Mouse (Mus musculus) layer of hippocampus, postnatal 10 days (tissue): ENCODE measurements around the gene Adamts9. TPM values are rescaled to one million over a fixed set of nuclear protein-coding genes. Genes with fewer than 3 reads are reported as not detected.

Experiments
- DNase-seq, 2 experiments: peaks; one replicate each; pipeline ENCODE4 v3.0.0; 2021; ENCODE audit warnings: low spot score in 2 of 2
- total RNA-seq, 2 experiments: library from RNA; stranded (reverse); gene quantifications; 2 replicates each; pipeline ENCODE4 v1.2.3; 2021

Gene Adamts9
- total RNA-seq, 2 experiments from 2014 or later, result 14.0 to 14.9 TPM

GRCm38 (mm10) chr6:92810628-92811027, 132.7 kb downstream of the Adamts9 start:
- no peak for DNase-seq

- no peak for DNase-seq
Observed at GRCm38 (mm10) chr6:92809818-92810217, 133.5 kb downstream of the Adamts9 start.

DNA sequence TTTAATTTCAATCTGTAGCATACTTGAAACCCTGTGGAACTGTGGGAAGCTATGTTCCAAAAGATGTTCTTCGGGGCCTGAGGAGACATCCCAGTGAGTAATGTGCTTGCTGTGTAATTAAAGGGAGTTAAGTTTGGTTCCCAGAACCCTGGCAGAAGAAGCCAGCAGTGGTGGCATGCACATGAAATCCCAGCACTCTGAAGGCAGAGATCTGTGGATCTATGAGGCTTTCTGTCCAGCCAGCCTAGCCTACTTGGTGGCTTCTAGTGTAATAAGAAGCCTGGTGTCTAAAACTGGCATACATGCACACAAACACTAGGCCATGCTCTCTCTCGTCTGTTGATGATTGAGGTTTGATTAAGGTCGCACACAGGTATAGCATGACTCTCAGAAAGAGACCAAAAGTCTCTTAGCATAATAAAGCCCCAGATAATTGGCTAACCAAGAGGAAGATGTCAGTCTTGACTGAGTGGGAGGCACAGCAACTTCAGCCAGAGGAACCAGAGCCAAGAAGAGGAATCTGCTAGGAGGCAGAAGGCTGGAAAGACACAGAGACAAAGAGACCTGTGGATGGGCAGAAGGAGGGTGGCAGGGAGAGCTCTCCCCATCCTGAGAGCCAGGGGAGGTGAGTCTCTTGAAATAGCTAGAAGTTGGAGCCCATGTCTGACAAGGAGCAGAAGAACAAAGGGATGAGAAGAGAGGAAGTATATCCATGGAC, 138.9 kb downstream of the Adamts9 start:
- no peak for DNase-seq

DNA sequence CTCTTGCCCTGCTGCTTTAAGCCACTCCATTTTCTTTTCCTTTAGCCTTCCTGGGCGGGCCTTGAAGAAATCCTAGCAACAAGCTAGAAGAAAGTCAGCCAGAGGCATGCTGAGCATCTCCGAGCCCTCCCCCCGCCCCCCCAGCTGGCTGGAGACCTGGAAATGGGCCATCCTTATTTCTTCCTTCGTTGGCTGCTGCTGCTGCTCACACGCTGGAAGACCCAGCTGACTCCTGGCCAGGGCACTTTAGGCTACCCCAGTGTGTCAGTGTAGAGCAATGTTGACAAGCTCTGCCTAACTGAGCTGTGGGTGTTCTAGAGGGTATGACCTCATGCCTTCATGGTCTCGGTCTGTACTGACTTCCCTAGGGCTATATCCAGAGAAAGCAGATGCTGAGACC, 140.1 kb downstream of the Adamts9 start:
- peak; percentile 9 to 32 for DNase-seq

GRCm38 (mm10) chr6:92802421-92802820, 140.9 kb downstream of the Adamts9 start:
- DNase-seq, result no peak

DNA sequence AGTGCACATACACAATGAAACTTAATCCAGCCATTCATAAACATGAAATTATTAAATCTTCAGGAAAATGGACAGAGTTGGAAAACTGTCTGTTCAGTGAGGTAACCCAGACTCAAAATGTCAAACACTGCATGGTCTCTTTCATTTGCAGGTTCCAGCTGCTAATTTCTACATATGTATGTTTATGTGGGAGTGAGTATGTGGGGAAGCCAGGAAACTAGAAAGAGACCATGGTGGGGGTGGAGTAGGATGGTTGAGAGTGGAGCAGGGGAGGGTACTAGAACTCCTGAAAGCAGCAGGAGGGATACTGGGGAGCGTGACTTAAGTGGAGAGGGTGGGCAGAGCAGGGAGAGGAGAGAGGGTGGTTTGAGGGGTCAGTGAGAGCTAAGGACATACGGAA, 141.8 kb downstream of the Adamts9 start:
- no peak for DNase-seq

DNA sequence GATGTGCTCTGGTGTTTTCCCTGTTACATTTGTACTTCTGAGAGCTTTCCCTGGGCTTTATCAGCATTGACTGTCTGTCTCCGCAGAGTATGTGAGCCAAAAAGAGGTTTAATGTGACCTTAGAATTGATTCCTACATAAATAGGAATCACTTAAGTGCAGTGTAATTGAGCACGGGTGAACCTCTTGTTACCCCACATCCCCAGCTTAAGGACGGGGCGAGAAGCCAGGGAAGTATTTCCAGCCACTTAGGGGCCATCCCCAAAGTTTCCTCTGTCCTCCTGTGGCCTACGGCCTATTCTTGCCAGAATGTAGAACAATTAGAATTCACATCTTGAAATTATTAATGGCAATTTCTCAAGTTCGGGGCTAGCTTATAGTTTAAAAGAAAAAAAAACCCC, 149.5 kb downstream of the Adamts9 start:
- no peak for DNase-seq

GRCm38 (mm10) chr6:92787376-92787712, 155.9 kb downstream of the Adamts9 start:
- DNase-seq, result peak; percentile 95 to 96

DNA sequence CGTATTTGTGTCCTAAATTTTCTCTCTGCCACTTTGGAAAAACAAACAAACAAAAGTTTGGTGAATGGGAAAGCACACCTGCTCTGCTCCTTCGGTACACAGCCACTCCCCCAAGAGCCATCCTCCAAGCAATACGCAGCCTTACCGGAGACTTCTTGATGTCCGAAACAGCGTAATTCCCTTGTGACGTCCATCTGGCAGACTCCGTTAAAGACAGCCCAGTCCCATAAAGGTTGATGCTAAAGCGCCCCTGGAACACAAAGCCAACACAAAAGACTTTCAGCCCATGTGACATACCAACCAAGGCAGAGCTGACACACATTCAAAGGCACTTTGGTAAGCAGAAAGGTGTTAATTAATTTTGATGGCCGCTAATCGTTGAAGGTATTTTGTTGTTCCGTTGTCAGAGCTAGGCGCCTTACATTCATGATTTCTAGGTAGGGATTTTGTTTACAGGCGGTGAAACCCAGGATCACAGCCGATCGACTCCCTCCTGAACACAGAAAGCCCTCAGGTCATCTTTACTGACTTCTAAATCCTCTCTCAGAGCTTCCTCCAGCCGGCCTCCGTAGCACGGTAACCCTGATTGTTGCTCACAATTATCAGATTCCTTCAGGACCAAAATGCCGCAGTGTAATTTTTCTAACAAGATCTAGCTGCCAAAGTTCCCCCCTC, 156.5 kb downstream of the Adamts9 start:
- no peak for DNase-seq

- peak; percentile 78 to 80 for DNase-seq
Observed at GRCm38 (mm10) chr6:92784782-92785181, 158.5 kb downstream of the Adamts9 start.

GRCm38 (mm10) chr6:92781446-92781845, 161.8 kb downstream of the Adamts9 start:
- no peak for DNase-seq

GRCm38 (mm10) chr6:92779935-92780205, 163.4 kb downstream of the Adamts9 start:
- no peak for DNase-seq

DNA sequence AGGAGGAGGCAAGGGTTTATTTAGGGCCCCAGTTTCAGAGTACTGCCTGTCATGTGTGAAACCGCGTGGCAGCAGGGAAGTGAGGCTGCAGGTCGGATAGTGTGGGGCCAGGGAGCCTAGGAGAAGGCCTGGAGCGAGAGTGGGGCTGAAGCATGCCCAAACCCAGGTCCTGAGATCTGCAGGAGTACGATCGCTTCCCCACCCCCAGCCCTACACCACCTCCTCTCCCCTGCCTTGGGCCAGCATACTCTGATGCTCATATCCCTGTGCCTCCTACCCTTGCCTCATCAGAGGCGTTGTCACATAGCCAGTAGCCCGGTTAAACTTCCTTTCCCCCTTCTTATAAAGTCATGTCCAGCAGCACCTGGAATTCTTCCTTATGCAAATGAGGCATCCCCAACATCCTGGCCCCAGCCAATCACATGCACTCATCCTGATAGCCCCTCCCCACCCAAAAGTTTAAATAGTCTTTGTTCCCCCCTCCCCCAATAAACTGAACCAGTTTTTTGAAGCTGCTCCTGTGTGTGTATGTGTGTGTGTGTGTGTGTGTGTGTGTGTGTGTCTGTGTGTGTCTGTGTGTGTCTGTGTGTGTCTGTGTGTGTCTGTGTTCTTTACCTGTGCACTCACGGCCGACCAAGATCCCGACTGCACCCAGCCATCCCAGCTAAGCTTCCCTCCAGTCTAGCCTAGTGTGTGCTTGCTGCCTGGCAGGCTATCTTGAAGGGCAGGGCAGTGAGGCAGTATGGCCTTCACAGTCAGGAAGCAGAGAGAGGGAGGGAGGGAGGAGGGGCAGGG, 164.0 kb downstream of the Adamts9 start:
- no peak for DNase-seq

DNA sequence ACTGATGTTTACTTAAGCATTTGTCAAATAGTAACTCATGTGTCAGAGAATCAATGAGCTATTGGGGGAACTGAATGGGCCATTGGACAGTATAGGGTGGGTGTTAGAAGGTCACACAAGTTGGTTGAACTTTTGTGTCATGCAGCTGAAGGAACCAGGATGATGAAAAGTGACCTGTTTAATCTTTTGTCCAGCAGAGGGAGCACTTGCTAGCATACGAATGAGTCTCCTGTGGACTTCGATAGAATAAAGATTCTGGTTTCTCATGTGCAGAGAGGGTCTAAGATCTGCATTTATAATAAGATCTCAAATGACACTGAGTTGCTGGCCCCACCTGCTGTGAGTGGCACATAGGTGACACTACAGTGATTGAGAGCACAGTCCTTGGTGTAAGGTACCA, 166.9 kb downstream of the Adamts9 start:
- peak in 1 of 2 experiments; percentile 18 for DNase-seq

DNA sequence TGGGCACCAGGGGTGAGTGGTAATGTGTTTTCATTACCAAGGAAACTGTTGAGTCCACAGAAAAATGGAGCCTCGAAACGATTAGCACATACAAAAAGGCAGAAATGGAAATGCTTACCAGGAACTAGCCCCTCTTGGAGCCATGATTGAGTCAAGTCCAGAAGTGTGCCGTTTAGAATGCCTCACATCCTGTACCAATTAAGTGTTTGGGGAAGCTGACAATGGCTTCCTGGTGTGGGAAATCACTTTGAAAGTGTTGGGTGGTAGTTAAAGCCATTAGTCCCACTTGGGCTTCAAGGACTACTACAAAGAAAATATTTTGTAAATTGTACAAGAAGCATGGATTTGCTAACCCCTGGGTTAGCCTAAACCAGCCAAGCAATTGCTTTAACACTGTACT, 180.9 kb downstream of the Adamts9 start:
- no peak for DNase-seq

DNA sequence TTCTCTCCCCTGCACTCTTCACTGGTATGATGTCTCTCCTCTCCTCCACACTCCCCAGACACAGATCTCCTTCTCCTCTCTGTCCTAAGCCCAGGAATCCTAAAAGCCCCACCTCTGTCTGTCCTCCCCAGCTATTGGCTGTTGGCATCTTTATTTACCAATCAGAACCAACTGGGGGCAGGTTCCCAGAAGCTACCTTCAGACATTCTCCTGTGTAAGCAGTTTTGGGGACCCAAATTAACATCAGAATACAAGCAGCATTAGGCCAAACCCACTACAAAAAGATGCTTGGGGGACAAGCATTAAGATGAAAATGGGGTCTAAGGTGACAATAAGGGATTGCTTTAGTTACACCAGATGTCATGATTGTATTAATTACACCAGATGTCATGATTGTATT, 183.7 kb downstream of the Adamts9 start:
- DNase-seq, result no peak

GRCm38 (mm10) chr6:92755826-92756225, 187.5 kb downstream of the Adamts9 start:
- DNase-seq, result no peak

- DNase-seq, result no peak
Observed at GRCm38 (mm10) chr6:92752737-92753136, 190.6 kb downstream of the Adamts9 start.

DNA sequence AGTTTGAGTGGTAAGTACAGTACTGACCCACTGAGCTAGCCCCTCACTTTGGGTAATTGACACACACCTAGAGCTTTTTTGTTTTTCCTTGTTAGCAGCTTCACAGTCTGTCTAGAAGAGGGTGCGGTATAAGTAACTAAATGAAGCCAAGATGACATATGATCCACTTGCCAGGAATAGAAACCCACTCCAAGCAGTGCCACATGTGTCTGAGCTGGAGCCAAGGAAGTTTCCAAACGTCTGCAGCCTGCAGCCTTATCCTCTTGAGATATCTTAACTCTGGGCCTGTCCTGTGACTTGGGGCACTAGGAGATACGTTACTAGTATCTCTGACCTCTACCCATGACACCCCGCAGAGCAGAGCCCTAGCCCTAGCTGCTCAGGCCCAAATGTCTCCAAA, 193.9 kb downstream of the Adamts9 start:
- no peak for DNase-seq

DNA sequence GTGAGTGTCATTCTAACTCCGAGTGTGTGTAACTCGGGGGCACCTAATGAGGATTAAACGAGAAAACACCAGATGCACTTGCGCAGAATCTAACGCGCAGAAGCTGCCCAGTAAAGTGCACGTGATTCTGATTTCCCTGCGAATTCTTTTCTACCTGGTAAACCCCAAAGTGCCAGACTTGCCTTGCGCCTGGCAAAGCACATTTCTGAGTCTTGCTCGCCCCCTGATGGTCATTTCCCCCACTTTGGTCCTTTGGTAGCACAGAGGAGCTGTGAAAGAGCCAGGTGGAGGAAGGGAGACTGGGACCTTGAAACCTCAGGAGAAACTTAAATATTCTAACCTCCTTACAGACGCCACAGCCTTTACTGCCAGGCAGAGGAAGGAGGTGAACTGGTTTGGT, 199.7 kb downstream of the Adamts9 start:
- DNase-seq, result peak; percentile 82 to 88

DNA sequence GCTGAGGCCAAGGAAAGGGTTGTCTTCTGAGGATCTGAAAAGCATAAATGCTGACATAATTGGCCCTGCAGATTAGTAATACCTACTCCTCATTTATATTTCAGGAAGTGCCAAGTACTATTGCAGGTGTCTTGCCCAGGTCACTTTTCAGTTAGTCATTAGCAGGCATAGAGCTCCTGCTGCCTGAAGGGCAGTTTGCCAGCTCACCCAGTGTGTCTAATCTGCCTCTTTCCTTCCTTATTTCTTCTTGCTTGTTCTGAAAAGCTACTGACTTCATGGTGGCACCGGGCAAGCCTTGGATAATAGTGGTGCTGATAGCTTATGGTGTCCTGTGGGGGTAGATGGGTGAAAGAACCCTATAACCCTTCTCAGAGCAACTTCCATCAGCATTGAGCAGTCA, 206.2 kb downstream of the Adamts9 start:
- DNase-seq, result no peak

- DNase-seq, result no peak
Observed at GRCm38 (mm10) chr6:92733651-92734050, 209.6 kb downstream of the Adamts9 start.
